Mouse (Mus musculus) lung, postnatal 10 days (tissue): ENCODE results near the gene Olfr620.

ENCODE experiments used
- DNase-seq: peaks from one replicate; pipeline ENCODE4 v3.0.0; 2021

Gene Olfr620

DNA sequence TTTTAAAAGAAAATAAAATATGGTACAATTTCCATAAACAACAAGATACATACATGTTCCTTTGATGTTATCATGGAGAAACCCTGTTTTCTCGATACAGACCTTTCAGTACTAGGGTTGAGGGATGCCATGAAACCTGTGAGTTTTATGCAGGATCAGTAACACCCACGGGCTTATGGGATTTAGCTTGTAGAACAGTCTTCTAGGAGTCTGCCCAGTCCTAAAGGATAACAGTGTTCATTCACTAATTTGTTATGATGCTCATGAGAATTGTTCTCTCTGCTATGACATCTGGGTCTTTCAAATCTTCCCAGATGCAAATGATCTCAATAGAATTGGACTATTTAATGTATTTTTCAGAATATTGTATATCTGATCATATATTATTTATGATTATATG is at the start of gene Olfr620:
Gene Olfr620 (minus strand): TSS at position 101 of the 400 bp plus-strand sequence.
- DNase-seq, result no peak

- no peak for DNase-seq
Measured at GRCm38 (mm10) chr7:103644070-103644469, 31.7 kb upstream of the Olfr620 start.

DNA sequence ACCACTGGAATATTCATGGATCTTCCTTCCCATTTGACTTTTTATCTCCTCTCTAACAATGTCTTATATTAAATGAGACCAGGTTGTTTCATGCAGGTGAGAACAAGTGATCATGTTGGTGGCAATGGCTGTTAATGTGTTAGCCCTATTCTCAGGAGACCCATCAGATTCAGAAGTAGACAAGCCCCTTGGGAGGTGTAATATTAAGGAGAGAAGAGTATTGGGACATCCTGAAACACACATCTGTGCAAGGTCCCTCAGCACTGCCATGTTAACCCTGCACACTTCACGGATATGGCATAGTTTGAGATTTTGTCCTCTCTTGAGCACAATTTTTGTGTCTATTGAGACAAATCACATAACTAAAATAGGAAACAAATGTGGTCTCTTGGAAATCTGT is 30.3 kb upstream of the Olfr620 start, which contains the start of gene Olfr622:
Gene Olfr622 (minus strand): TSS at position 101 of the 400 bp plus-strand sequence.
- no peak for DNase-seq

- no peak for DNase-seq
Measured at GRCm38 (mm10) chr7:103636795-103637194, 24.5 kb upstream of the Olfr620 start.

- DNase-seq, result no peak
Measured at GRCm38 (mm10) chr7:103607425-103607824, 4.9 kb downstream of the Olfr620 start.

GRCm38 (mm10) chr7:103600275-103600674 is 12.1 kb downstream of the Olfr620 start, which contains the start of gene Olfr619:
TSS of gene Olfr619 (plus strand) at chr7:103600575.
- DNase-seq, result no peak

GRCm38 (mm10) chr7:103589803-103590202 is 22.5 kb downstream of the Olfr620 start, which contains the start of gene Olfr618:
TSS of gene Olfr618 (plus strand) at chr7:103590103.
- DNase-seq, result no peak

GRCm38 (mm10) chr7:103572761-103573160 is 39.6 kb downstream of the Olfr620 start, which contains the start of gene Olfr617:
TSS of gene Olfr617 (plus strand) at chr7:103573061.
- no peak for DNase-seq

GRCm38 (mm10) chr7:103569043-103569442 is 43.3 kb downstream of the Olfr620 start, which contains the start of gene Olfr616:
TSS of gene Olfr616 (minus strand) at chr7:103569143.
- DNase-seq, result no peak

GRCm38 (mm10) chr7:103555779-103556178 is 56.6 kb downstream of the Olfr620 start, which contains the start of gene Olfr615:
TSS of gene Olfr615 (plus strand) at chr7:103556079.
- no peak for DNase-seq
